Mouse (Mus musculus) lung, embryonic 16.5 days (tissue): ENCODE measurements around the gene Olfr943. TPM values are rescaled to one million over a fixed set of nuclear protein-coding genes. Genes with fewer than 3 reads are reported as not detected.

Source experiments
- ATAC-seq: fragments of 200-750 bp; cut with Nextera tagmentation; 2 replicates; pipeline ENCODE4 v1.8.0; 2017; ENCODE audit warnings: low read depth, mild to moderate bottlenecking, moderate library complexity
- H3K27ac ChIP-seq: fragments of 300-500 bp; sonication (generic); 2 replicates; pipeline ENCODE4 v1.5.1; 2014; ENCODE audit warnings: mild to moderate bottlenecking, control low read depth, low read length
- H3K27me3 ChIP-seq: fragments of 300-500 bp; sonication (generic); 2 replicates; pipeline ENCODE4 v1.6.1; 2014; ENCODE audit warnings: low read depth, low read length, mixed read lengths; ENCODE audit not compliant: control insufficient read depth, insufficient read depth
- H3K36me3 ChIP-seq: fragments of 300-500 bp; sonication (generic); 2 replicates; pipeline ENCODE4 v1.6.1; 2014; ENCODE audit warnings: low read length; ENCODE audit not compliant: control insufficient read depth, insufficient read depth
- H3K4me1 ChIP-seq: fragments of 300-500 bp; sonication (generic); replicated peaks from 2 replicates; pipeline ENCODE4 v1.6.1; 2014; ENCODE audit warnings: low read length, mixed read lengths; ENCODE audit not compliant: control insufficient read depth, insufficient read depth
- H3K4me2 ChIP-seq: fragments of 300-500 bp; sonication (generic); 2 replicates; pipeline ENCODE4 v1.6.1; 2014; ENCODE audit warnings: low read depth, low read length, control low read depth
- H3K4me3 ChIP-seq: fragments of 300-500 bp; sonication (generic); 2 replicates; pipeline ENCODE4 v1.5.1; 2014; ENCODE audit warnings: mild to moderate bottlenecking, low read length, control low read depth
- H3K9ac ChIP-seq: fragments of 300-500 bp; sonication (generic); 2 replicates; pipeline ENCODE4 v1.6.1; 2014; ENCODE audit warnings: low read length, control low read depth
- H3K9me3 ChIP-seq: fragments of 300-500 bp; sonication (generic); 2 replicates; pipeline ENCODE4 v1.6.1; 2016; ENCODE audit warnings: low read length; ENCODE audit not compliant: control insufficient read depth
- WGBS: fragments of 180-500 bp; shearing (Covaris S2); extraction: QIAGEN DNeasy Blood & Tissue Kit; methylation state at CpG from one replicate; pipeline ENCODE4 v1.1.7; 2014; 5-methylcytosine and 5-hydroxymethylcytosine counted together
- polyA plus RNA-seq: library from polyadenylated mRNA; unstranded; fragments of >200 nt; fragmentation: Nextera tagmentation; extraction: Ambion mirVana; gene quantifications from 2 replicates; pipeline ENCODE4 v1.2.1, GENCODE M21; 2015

Gene Olfr943
- polyA plus RNA-seq, result not detected in 2 replicates

- no peak within 1 kb of the TSS for H3K27ac ChIP-seq
- WGBS, result 87% methylated on average over 5 of the region's 5 CpGs
- H3K9ac ChIP-seq, result no peak within 1 kb of the TSS
- H3K27me3 ChIP-seq, result no peaks in the 10 kb centered on the region
- H3K4me1 ChIP-seq, result no peaks in the 10 kb centered on the region
- H3K9me3 ChIP-seq, result peaks cover 2% of the 10 kb centered on the region; the same call in 1 of the 2 replicates
- no peak for ATAC-seq
- H3K4me3 ChIP-seq, result no peak within 1 kb of the TSS
- no peaks in the 10 kb centered on the region for H3K36me3 ChIP-seq
- H3K4me2 ChIP-seq, result no peak within 1 kb of the TSS
Measured at GRCm38 (mm10) chr9:39166004-39166403, at the start of gene Olfr943. TSS of gene Olfr943 (plus strand) at chr9:39166304.

GRCm38 (mm10) chr9:39127326-39127725 is 38.8 kb upstream of the Olfr943 start:
- Histone ChIP-seq H3K9ac (no peak overlapping the region), H3K9me3 (no peaks in the 10 kb centered on the region), H3K4me1 (no peaks in the 10 kb centered on the region), H3K4me2 (no peak overlapping the region), H3K27ac (no peak overlapping the region), H3K36me3 (no peaks in the 10 kb centered on the region), H3K4me3 (no peak overlapping the region), H3K27me3 (no peaks in the 10 kb centered on the region)
- 86% methylated on average over 1 of the region's 1 CpGs for WGBS
- ATAC-seq, result no peak

DNA sequence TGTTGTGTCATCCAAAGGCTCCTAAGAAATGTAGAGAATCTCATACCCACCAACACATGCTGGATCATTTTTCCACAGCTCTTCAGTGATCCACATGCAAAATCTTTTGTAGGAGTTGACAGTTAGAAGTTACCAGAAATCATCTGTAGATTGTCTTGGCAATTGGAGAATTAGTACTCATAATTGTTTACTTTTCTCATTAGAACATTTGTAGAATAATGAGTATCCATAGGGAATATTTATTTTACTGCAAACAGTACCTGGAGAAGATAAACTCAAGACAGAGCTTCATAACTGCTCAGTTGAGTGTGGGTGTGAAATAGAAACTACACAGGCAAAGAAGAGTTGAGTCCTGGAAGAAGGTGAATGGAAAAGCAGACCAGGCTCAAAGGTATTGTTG is 38.3 kb upstream of the Olfr943 start, which contains the start of gene Olfr27:
TSS of gene Olfr27 (plus strand) at position 301 of the 400 bp plus-strand sequence.
- H3K4me1 ChIP-seq, result no peaks in the 10 kb centered on the region
- no peaks in the 10 kb centered on the region for H3K9me3 ChIP-seq
- H3K27me3 ChIP-seq, result no peaks in the 10 kb centered on the region
- H3K9ac ChIP-seq, result no peak within 1 kb of the TSS
- H3K27ac ChIP-seq, result no peak within 1 kb of the TSS
- no peak for ATAC-seq
- H3K4me3 ChIP-seq, result no peak within 1 kb of the TSS
- no peak within 1 kb of the TSS for H3K4me2 ChIP-seq
- H3K36me3 ChIP-seq, result no peaks in the 10 kb centered on the region

DNA sequence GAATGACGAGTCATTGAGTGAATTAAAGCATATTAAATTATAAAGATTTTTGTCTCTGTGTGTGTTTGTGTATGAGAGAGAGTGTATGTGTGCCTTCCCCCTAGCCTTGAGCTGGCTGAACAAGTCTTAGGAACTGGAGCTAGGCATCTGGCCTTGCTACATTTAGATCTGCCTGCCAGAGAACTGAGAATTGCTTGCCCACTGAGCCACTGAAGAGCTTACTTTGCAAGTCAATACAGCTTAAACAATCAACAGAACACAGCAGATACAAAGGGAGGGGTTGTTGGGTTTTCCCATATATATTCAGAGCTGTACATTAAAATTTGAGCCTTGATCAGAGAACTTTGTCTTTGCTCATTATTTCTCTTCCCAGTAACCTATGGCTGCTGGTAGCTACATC is 13.7 kb upstream of the Olfr943 start:
- Histone ChIP-seq H3K4me2 (no peak overlapping the region), H3K36me3 (no peaks in the 10 kb centered on the region), H3K27me3 (no peaks in the 10 kb centered on the region), H3K9me3 (no peaks in the 10 kb centered on the region), H3K27ac (no peak overlapping the region), H3K4me1 (no peaks in the 10 kb centered on the region), H3K9ac (no peak overlapping the region), H3K4me3 (no peak overlapping the region)
- no peak for ATAC-seq
- WGBS, result 30% methylated on average over 1 of the region's 1 CpGs

GRCm38 (mm10) chr9:39201620-39202019 is 35.5 kb downstream of the Olfr943 start, which contains the start of gene Olfr944:
TSS of gene Olfr944 (plus strand) at chr9:39201920.
- no peak for ATAC-seq
- Histone ChIP-seq H3K9me3 (no peaks in the 10 kb centered on the region), H3K36me3 (no peaks in the 10 kb centered on the region), H3K4me1 (no peaks in the 10 kb centered on the region), H3K4me3 (no peak within 1 kb of the TSS), H3K9ac (no peak within 1 kb of the TSS), H3K27me3 (no peaks in the 10 kb centered on the region), H3K27ac (no peak within 1 kb of the TSS), H3K4me2 (no peak within 1 kb of the TSS)

Other genes with a start within 250 kb of the Olfr943 start
- not detected in 2 replicates for gene Olfr930, start 236.5 kb upstream of the Olfr943 start, polyA plus RNA-seq
- not detected in 2 replicates for gene Olfr933, start 194.0 kb upstream of the Olfr943 start, polyA plus RNA-seq
- not detected in 2 replicates for gene Olfr934, start 178.0 kb upstream of the Olfr943 start, polyA plus RNA-seq
- gene Olfr935, start 166.6 kb upstream of the Olfr943 start, polyA plus RNA-seq, result not detected in 2 replicates
- not detected in 2 replicates for gene Olfr146, start 142.9 kb upstream of the Olfr943 start, polyA plus RNA-seq
- gene Olfr937, start 101.4 kb upstream of the Olfr943 start, polyA plus RNA-seq, result not detected in 2 replicates
- gene Olfr938, start 87.4 kb upstream of the Olfr943 start, polyA plus RNA-seq, result not detected in 2 replicates
- gene Olfr27, start 38.2 kb upstream of the Olfr943 start, polyA plus RNA-seq, result not detected in 2 replicates
- gene Olfr944, start 35.6 kb downstream of the Olfr943 start, polyA plus RNA-seq, result not detected in 2 replicates
- gene Olfr1537, start 83.7 kb downstream of the Olfr943 start, polyA plus RNA-seq, result not detected in 2 replicates
- not detected in 2 replicates for gene Olfr945, start 110.5 kb downstream of the Olfr943 start, polyA plus RNA-seq
- not detected in 2 replicates for gene Olfr948, start 159.7 kb downstream of the Olfr943 start, polyA plus RNA-seq
- not detected in 2 replicates for gene Olfr951, start 221.1 kb downstream of the Olfr943 start, polyA plus RNA-seq